Mouse (Mus musculus): ENCODE data around the gene Olfr1045. TPM values are rescaled to one million over a fixed set of nuclear protein-coding genes. Genes with fewer than 3 reads are reported as not detected.
"Not testable (repeated sequence)": the region's sequence is repeated elsewhere in the genome, so short reads cannot be mapped to it uniquely, and the experiment has no call there.

Olfr1045 gene
- polyA plus RNA-seq (2012; rRNA removed), result 0.04 and 0.12 TPM in 2 replicates

- no peak for DNase-seq (ENCODE audit: extremely low spot score in 1 of 2, low spot score in 1 of 2)
Observed at GRCm38 (mm10) chr2:86202909-86203308, at the start of gene Olfr1045. Gene Olfr1045, minus strand, starts transcription at chr2:86203009.

- no peak for DNase-seq (ENCODE audit: extremely low spot score in 1 of 2, low spot score in 1 of 2)
Observed at GRCm38 (mm10) chr2:86240189-86240588, 37.4 kb upstream of the Olfr1045 start, which contains the start of gene Olfr1048. Gene Olfr1048, minus strand, starts transcription at chr2:86240289.

GRCm38 (mm10) chr2:86231301-86231700 lies 28.5 kb upstream of the Olfr1045 start, which contains the start of gene Olfr1047:
Gene Olfr1047, minus strand, starts transcription at chr2:86231401.
- no peak for DNase-seq (ENCODE audit: extremely low spot score in 1 of 2, low spot score in 1 of 2)

GRCm38 (mm10) chr2:86219214-86219613 lies 16.4 kb upstream of the Olfr1045 start, which contains the start of gene Olfr1046:
Gene Olfr1046, minus strand, starts transcription at chr2:86219314.
- no peak for DNase-seq (ENCODE audit: extremely low spot score in 1 of 2, low spot score in 1 of 2)

GRCm38 (mm10) chr2:86195863-86196262 lies 6.9 kb downstream of the Olfr1045 start:
- DNase-seq (ENCODE audit: extremely low spot score in 1 of 2, low spot score in 1 of 2), result no peak

GRCm38 (mm10) chr2:86185583-86185982 lies 17.2 kb downstream of the Olfr1045 start, which contains the start of gene Olfr52:
Gene Olfr52, minus strand, starts transcription at chr2:86185683.
- DNase-seq (ENCODE audit: extremely low spot score in 1 of 2, low spot score in 1 of 2), result no peak

GRCm38 (mm10) chr2:86179950-86180349 lies 22.9 kb downstream of the Olfr1045 start:
- DNase-seq (ENCODE audit: extremely low spot score in 1 of 2, low spot score in 1 of 2), result no peak

- no peak for DNase-seq (ENCODE audit: extremely low spot score in 1 of 2, low spot score in 1 of 2)
Observed at GRCm38 (mm10) chr2:86177720-86178119, 25.1 kb downstream of the Olfr1045 start, which contains the start of gene Olfr1044. Gene Olfr1044, minus strand, starts transcription at chr2:86177820.

- DNase-seq (ENCODE audit: extremely low spot score in 1 of 2, low spot score in 1 of 2), result not testable (repeated sequence)
Observed at GRCm38 (mm10) chr2:86175422-86175821, 27.4 kb downstream of the Olfr1045 start.

- DNase-seq (ENCODE audit: extremely low spot score in 1 of 2, low spot score in 1 of 2), result no peak
Observed at GRCm38 (mm10) chr2:86167422-86167821, 35.4 kb downstream of the Olfr1045 start, which contains the start of gene Olfr1043. Gene Olfr1043, minus strand, starts transcription at chr2:86167522.

- DNase-seq (ENCODE audit: extremely low spot score in 1 of 2, low spot score in 1 of 2), result no peak
Observed at GRCm38 (mm10) chr2:86161738-86162137, 41.1 kb downstream of the Olfr1045 start, which contains the start of gene Olfr1042. Gene Olfr1042, minus strand, starts transcription at chr2:86161838.

- DNase-seq (ENCODE audit: extremely low spot score in 1 of 2, low spot score in 1 of 2), result no peak
Observed at GRCm38 (mm10) chr2:86146632-86147031, 56.2 kb downstream of the Olfr1045 start, which contains the start of gene Olfr1040. Gene Olfr1040, minus strand, starts transcription at chr2:86146732.

Other genes starting within 250 kb of the Olfr1045 start
- 0.08 and 0.11 TPM in 2 replicates for gene Olfr1029, start 229.1 kb downstream of the Olfr1045 start, polyA plus RNA-seq (2012; rRNA removed)
- 0.04 TPM in 1 of 2 replicates, not detected in the other for gene Olfr1030, start 223.7 kb downstream of the Olfr1045 start, polyA plus RNA-seq (2012; rRNA removed)
- gene Olfr1031, start 212.7 kb downstream of the Olfr1045 start, polyA plus RNA-seq (2012; rRNA removed), result not detected in 2 replicates
- gene Olfr1032, start 197.5 kb downstream of the Olfr1045 start, polyA plus RNA-seq (2012; rRNA removed), result not detected in 2 replicates
- gene Olfr1033, start 182.4 kb downstream of the Olfr1045 start, polyA plus RNA-seq (2012; rRNA removed), result 0.11 and 0.16 TPM in 2 replicates
- 0.02 TPM in 1 of 2 replicates, not detected in the other for gene Olfr1034, start 157.1 kb downstream of the Olfr1045 start, polyA plus RNA-seq (2012; rRNA removed)
- gene Olfr1036, start 129.0 kb downstream of the Olfr1045 start, polyA plus RNA-seq (2012; rRNA removed), result not detected in 2 replicates
- gene Olfr1037, start 115.6 kb downstream of the Olfr1045 start, polyA plus RNA-seq (2012; rRNA removed), result not detected in 2 replicates
- gene Olfr1039, start 67.1 kb downstream of the Olfr1045 start, polyA plus RNA-seq (2012; rRNA removed), result not detected in 2 replicates
- gene Olfr1040, start 56.3 kb downstream of the Olfr1045 start, polyA plus RNA-seq (2012; rRNA removed), result not detected in 2 replicates
- not detected in 2 replicates for gene Olfr1042, start 41.2 kb downstream of the Olfr1045 start, polyA plus RNA-seq (2012; rRNA removed)
- not detected in 2 replicates for gene Olfr1043, start 35.5 kb downstream of the Olfr1045 start, polyA plus RNA-seq (2012; rRNA removed)
- not detected in 2 replicates for gene Olfr1044, start 25.2 kb downstream of the Olfr1045 start, polyA plus RNA-seq (2012; rRNA removed)
- 0.10 TPM in 1 of 2 replicates, not detected in the other for gene Olfr52, start 17.3 kb downstream of the Olfr1045 start, polyA plus RNA-seq (2012; rRNA removed)
- gene Olfr1046, start 16.3 kb upstream of the Olfr1045 start, polyA plus RNA-seq (2012; rRNA removed), result not detected in 2 replicates
- not detected in 2 replicates for gene Olfr1047, start 28.4 kb upstream of the Olfr1045 start, polyA plus RNA-seq (2012; rRNA removed)
- gene Olfr1048, start 37.3 kb upstream of the Olfr1045 start, polyA plus RNA-seq (2012; rRNA removed), result 0.02 TPM in 1 of 2 replicates, not detected in the other
- not detected in 2 replicates for gene Olfr1049, start 55.3 kb upstream of the Olfr1045 start, polyA plus RNA-seq (2012; rRNA removed)
- not detected in 2 replicates for gene Olfr1051, start 76.1 kb upstream of the Olfr1045 start, polyA plus RNA-seq (2012; rRNA removed)
- gene Olfr1052, start 89.4 kb upstream of the Olfr1045 start, polyA plus RNA-seq (2012; rRNA removed), result 0.11 TPM in 1 of 2 replicates, not detected in the other
- gene Olfr1053, start 112.3 kb upstream of the Olfr1045 start, polyA plus RNA-seq (2012; rRNA removed), result not detected in 2 replicates
- 0.06 TPM in 1 of 2 replicates, not detected in the other for gene Olfr1054, start 132.4 kb upstream of the Olfr1045 start, polyA plus RNA-seq (2012; rRNA removed)
- 0.11 TPM in 1 of 2 replicates, not detected in the other for gene Olfr1055, start 147.3 kb upstream of the Olfr1045 start, polyA plus RNA-seq (2012; rRNA removed)
- gene Olfr1056, start 159.5 kb upstream of the Olfr1045 start, polyA plus RNA-seq (2012; rRNA removed), result not detected in 2 replicates
- not detected in 2 replicates for gene Olfr1057, start 175.4 kb upstream of the Olfr1045 start, polyA plus RNA-seq (2012; rRNA removed)
- not detected in 2 replicates for gene Olfr1058, start 185.6 kb upstream of the Olfr1045 start, polyA plus RNA-seq (2012; rRNA removed)
- gene Olfr1061, start 211.0 kb upstream of the Olfr1045 start, polyA plus RNA-seq (2012; rRNA removed), result not detected in 2 replicates
- not detected in 2 replicates for gene Olfr1062, start 223.7 kb upstream of the Olfr1045 start, polyA plus RNA-seq (2012; rRNA removed)
- gene Olfr1065, start 247.6 kb upstream of the Olfr1045 start, polyA plus RNA-seq (2012; rRNA removed), result 0.06 TPM in 1 of 2 replicates, not detected in the other

All from frontal cortex, adult 2 months (tissue).